In genomic region chr12:38781686-38782085, GRCm38 (mm10) we compare ENCODE assay signal across 10 mouse cellular contexts. TPM values are rescaled to one million over a fixed set of nuclear protein-coding genes. Genes with fewer than 3 reads are reported as not detected.
DNase-seq lines count a peak whose midpoint lies in the region; ATAC-seq and TF ChIP-seq lines count a peak whose summit lies in the region.
"Had no signal": no experiment of that assay in that cellular context is flagged by ENCODE, and none has a peak within 500 bp of the region (broad histone marks: within the 10 kb centered on the region; RNA-seq: fewer than 3 reads in every experiment).

No protein-coding gene starts in this region.

- 25% methylated on average over 6 of the region's 6 CpGs for WGBS in kidney, postnatal 0 days
- WGBS in forebrain, embryonic 10.5 days: 61% methylated on average over 6 of the region's 6 CpGs
- 27% methylated on average over 6 of the region's 6 CpGs for WGBS in intestine, embryonic 15.5 days
- WGBS in neural tube, embryonic 14.5 days: 46% methylated on average over 6 of the region's 6 CpGs

- ATAC-seq in kidney, postnatal 0 days (replicated peaks; ENCODE audit: low FRiP score, low read depth): no peak
- no peak for ATAC-seq in intestine, embryonic 15.5 days
- no peak for ATAC-seq in neural tube, embryonic 14.5 days (ENCODE audit: low read depth)
- ATAC-seq in erythroid progenitor cell, adult 5-6 weeks (replicated peaks; ENCODE audit: low FRiP score, poor library complexity, severe bottlenecking): no peak

- no peak for TF ChIP-seq CTCF in kidney, postnatal 0 days (IDR thresholded peaks at IDR 0.05; ENCODE audit: low read depth)

- H3K4me3 ChIP-seq in kidney, postnatal 0 days (replicated peaks; ENCODE audit: low read depth, low read length): peak overlapping the region; percentile 51; the same call in 1 of the 2 replicates
- peak overlapping the region; percentile 68 for H3K4me3 ChIP-seq in forebrain, embryonic 10.5 days
- peak overlapping the region; percentile 59 for H3K4me3 ChIP-seq in intestine, embryonic 15.5 days (replicated peaks)
- peak overlapping the region; percentile 43; the same call in 1 of the 2 replicates for H3K4me3 ChIP-seq in neural tube, embryonic 14.5 days (ENCODE audit: low read depth, low read length)

- no peaks in the 10 kb centered on the region for H3K27me3 ChIP-seq in kidney, postnatal 0 days (ENCODE audit: insufficient read depth, low read length)
- H3K27me3 ChIP-seq in forebrain, embryonic 10.5 days (ENCODE audit: poor library complexity, severe bottlenecking): 0 out of 2 replicates have a peak, but pooled peaks cover 6% of the 10 kb centered on the region
- H3K27me3 ChIP-seq in intestine, embryonic 15.5 days (replicated peaks): no peaks in the 10 kb centered on the region
- H3K27me3 ChIP-seq in neural tube, embryonic 14.5 days (ENCODE audit: control insufficient read depth, insufficient read depth, low read length): no peaks in the 10 kb centered on the region

- intact Hi-C loops in gastrocnemius, postnatal 36 days (cut with DNase I): no loop called here

- H3K36me3 ChIP-seq in kidney, postnatal 0 days (ENCODE audit: insufficient read depth, low read length): no peaks in the 10 kb centered on the region
- no peaks in the 10 kb centered on the region for H3K36me3 ChIP-seq in forebrain, embryonic 10.5 days (replicated peaks)
- no peaks in the 10 kb centered on the region for H3K36me3 ChIP-seq in intestine, embryonic 15.5 days
- H3K36me3 ChIP-seq in neural tube, embryonic 14.5 days (ENCODE audit: control insufficient read depth, insufficient read depth, low read length): no peaks in the 10 kb centered on the region
- H3K36me3 ChIP-seq: liver, embryonic 15.5 days had no signal

- H3K4me2 ChIP-seq in kidney, postnatal 0 days (ENCODE audit: low read length): peak overlapping the region; percentile 90
- H3K4me2 ChIP-seq in intestine, embryonic 15.5 days (replicated peaks): peak overlapping the region; percentile 97
- H3K4me2 ChIP-seq in neural tube, embryonic 14.5 days (ENCODE audit: low read depth, low read length): peak overlapping the region; percentile 99; the same call in 1 of the 2 replicates

- H3K4me1 ChIP-seq in kidney, postnatal 0 days (replicated peaks; ENCODE audit: insufficient read depth, low read length): peaks cover 3% of the 10 kb centered on the region; the same call in 1 of the 2 replicates
- peaks cover 26% of the 10 kb centered on the region for H3K4me1 ChIP-seq in forebrain, embryonic 10.5 days
- H3K4me1 ChIP-seq in intestine, embryonic 15.5 days (replicated peaks): 0 out of 2 replicates have a peak, but pooled peaks cover 2% of the 10 kb centered on the region
- no peaks in the 10 kb centered on the region for H3K4me1 ChIP-seq in neural tube, embryonic 14.5 days (ENCODE audit: control insufficient read depth, insufficient read depth, low read length)
- H3K4me1 ChIP-seq: liver, embryonic 15.5 days had no signal

- DNase-seq in kidney, postnatal 0 days (ENCODE audit: low spot score): no peak
- DNase-seq in kidney, adult 11 months: no peak
- no peak for DNase-seq in forebrain, embryonic 10.5 days (ENCODE audit: extremely low spot score, low spot score)
- DNase-seq in gastrocnemius, postnatal 36 days: no peak
- no peak for DNase-seq in cerebellum, adult 8-10 months
- DNase-seq: right cerebral cortex, adult 18-20 months had no signal

- H3K9me3 ChIP-seq in kidney, postnatal 0 days (replicated peaks; ENCODE audit: low read length): no peaks in the 10 kb centered on the region
- no peaks in the 10 kb centered on the region for H3K9me3 ChIP-seq in forebrain, embryonic 10.5 days
- H3K9me3 ChIP-seq in intestine, embryonic 15.5 days: no peaks in the 10 kb centered on the region
- no peaks in the 10 kb centered on the region for H3K9me3 ChIP-seq in neural tube, embryonic 14.5 days (ENCODE audit: control insufficient read depth, low read length)
- H3K9me3 ChIP-seq: liver, embryonic 15.5 days had no signal

- H3K27ac ChIP-seq in kidney, postnatal 0 days: no peak overlapping the region
- 0 out of 2 replicates have a peak overlapping the region, but pooled peaks have one; percentile 93 for H3K27ac ChIP-seq in forebrain, embryonic 10.5 days
- H3K27ac ChIP-seq in intestine, embryonic 15.5 days: no peak overlapping the region
- no peak overlapping the region for H3K27ac ChIP-seq in neural tube, embryonic 14.5 days (ENCODE audit: low read depth, low read length)
- H3K27ac ChIP-seq: liver, embryonic 15.5 days had no signal

- H3K9ac ChIP-seq in kidney, postnatal 0 days (ENCODE audit: low read depth, low read length): no peak overlapping the region
- H3K9ac ChIP-seq in intestine, embryonic 15.5 days: no peak overlapping the region
- no peak overlapping the region for H3K9ac ChIP-seq in neural tube, embryonic 14.5 days (replicated peaks; ENCODE audit: low read depth, low read length)
- H3K9ac ChIP-seq: liver, embryonic 15.5 days had no signal

RNA-seq across cellular contexts. Expression of gene Etv1, which starts 2.5 kb away (rescaled TPM):
- polyA plus RNA-seq in kidney, postnatal 0 days (2015; fragmentation: Nextera tagmentation; extraction: Ambion mirVana): 12.8 and 13.5 TPM in 2 replicates
- 14.2 and 18.0 TPM in 2 replicates for polyA plus RNA-seq in forebrain, embryonic 10.5 days (2016; fragmentation: Nextera tagmentation; extraction: Ambion mirVana)
- 28.9 and 35.1 TPM in 2 replicates for polyA plus RNA-seq in intestine, embryonic 15.5 days (2015; fragmentation: Nextera tagmentation; extraction: Ambion mirVana)
- 15.8 and 30.9 TPM in 2 replicates for polyA plus RNA-seq in neural tube, embryonic 14.5 days (2014; fragmentation: Nextera tagmentation; extraction: Ambion mirVana)
- 1 to 10 TPM; 6.1 to 6.6 TPM for total RNA-seq in gastrocnemius, postnatal 36 days (2021)
- 0.42 TPM in 1 of 2 replicates, not detected in the other for total RNA-seq in erythroid progenitor cell, adult 5-6 weeks (2015; ENCODE audit: low replicate concordance)
- 0.51 and 1.6 TPM in 2 replicates for total RNA-seq in erythroid progenitor cell, adult 5-6 weeks (2017; ENCODE audit: low replicate concordance)
